Mouse (Mus musculus) neural tube, embryonic 11.5 days (tissue): ENCODE measurements at regions not wholly inside any gene's neighbourhood (a gene's known extent, or its start where the extent isn't known, plus 50 kb on each side); places are given as distances from the start of the nearest gene placed in this dataset.

Experiments used
- ATAC-seq: fragments of 200-750 bp; cut with Nextera tagmentation; 2 replicates; pipeline ENCODE4 v1.8.0; 2017; ENCODE audit warnings: moderate number of reproducible peaks, mild to moderate bottlenecking, moderate TSS enrichment, moderate library complexity; ENCODE audit not compliant: insufficient read depth, low FRiP score, low TSS enrichment
- DNase-seq: peaks from one replicate; pipeline ENCODE4 v3.0.0-alpha.2; 2015; ENCODE audit warnings: low spot score
- H3K27ac ChIP-seq: fragments of 300-500 bp; sonication (generic); 2 replicates; pipeline ENCODE4 v1.5.1; 2014; ENCODE audit warnings: low read depth, mild to moderate bottlenecking, low read length
- H3K27me3 ChIP-seq: fragments of 300-500 bp; sonication (generic); 2 replicates; pipeline ENCODE4 v1.6.1; 2014; ENCODE audit warnings: mild to moderate bottlenecking, low read length, mixed read lengths; ENCODE audit not compliant: control insufficient read depth, insufficient read depth
- H3K36me3 ChIP-seq: fragments of 300-500 bp; sonication (generic); 2 replicates; pipeline ENCODE4 v1.6.1; 2014; ENCODE audit warnings: mild to moderate bottlenecking, low read length, moderate library complexity, mixed read lengths; ENCODE audit not compliant: control insufficient read depth, insufficient read depth
- H3K4me1 ChIP-seq: fragments of 300-500 bp; sonication (generic); 2 replicates; pipeline ENCODE4 v1.6.1; 2014; ENCODE audit warnings: low read length, mixed read lengths; ENCODE audit not compliant: control insufficient read depth, insufficient read depth
- H3K4me2 ChIP-seq: fragments of 300-500 bp; sonication (generic); 2 replicates; pipeline ENCODE4 v1.6.1; 2014; ENCODE audit warnings: low read depth, mild to moderate bottlenecking, moderate library complexity
- H3K4me3 ChIP-seq: fragments of 300-500 bp; sonication (generic); 2 replicates; pipeline ENCODE4 v1.5.1; 2014; ENCODE audit warnings: low read depth, low read length
- H3K9ac ChIP-seq: fragments of 300-500 bp; sonication (generic); 2 replicates; pipeline ENCODE4 v1.6.1; 2014; ENCODE audit warnings: mild to moderate bottlenecking, low read length
- H3K9me3 ChIP-seq: fragments of 300-500 bp; sonication (generic); 2 replicates; pipeline ENCODE4 v1.6.1; 2016; ENCODE audit warnings: low read length; ENCODE audit not compliant: control insufficient read depth
- WGBS: fragments of 180-500 bp; shearing (Covaris S2); extraction: QIAGEN DNeasy Blood & Tissue Kit; methylation state at CpG from one replicate; pipeline ENCODE4 v1.1.7; 2014; 5-methylcytosine and 5-hydroxymethylcytosine counted together

DNA sequence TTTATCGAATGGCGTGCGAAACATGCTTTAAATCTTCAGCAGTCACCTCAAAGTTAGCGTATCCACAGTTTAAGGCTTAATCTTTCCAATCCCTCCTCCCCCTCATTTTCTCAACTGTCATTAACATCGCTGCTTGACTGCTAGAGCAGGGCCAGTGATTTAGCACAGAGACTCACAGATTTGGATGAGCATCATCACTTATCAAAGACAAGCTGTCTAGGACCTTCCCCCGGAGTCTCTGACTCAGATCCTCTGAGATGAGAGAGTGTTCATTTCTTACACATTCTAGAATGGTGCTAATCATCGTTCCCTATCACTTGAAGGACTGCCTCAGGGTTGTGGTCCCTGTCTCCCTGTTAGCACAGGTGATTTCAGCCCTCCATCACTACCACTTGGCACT is 112.1 kb upstream of the Tmem132c start:
- Histone ChIP-seq H3K4me3 (no peak overlapping the region), H3K4me1 (no peaks in the 10 kb centered on the region), H3K4me2 (no peak overlapping the region), H3K9me3 (0 out of 2 replicates have a peak, but pooled peaks cover 3% of the 10 kb centered on the region), H3K27ac (no peak overlapping the region), H3K27me3 (no peaks in the 10 kb centered on the region), H3K36me3 (no peaks in the 10 kb centered on the region), H3K9ac (no peak overlapping the region)
- DNase-seq = no peak
- no peak for ATAC-seq
- 80% methylated on average over 7 of the region's 7 CpGs for WGBS

DNA sequence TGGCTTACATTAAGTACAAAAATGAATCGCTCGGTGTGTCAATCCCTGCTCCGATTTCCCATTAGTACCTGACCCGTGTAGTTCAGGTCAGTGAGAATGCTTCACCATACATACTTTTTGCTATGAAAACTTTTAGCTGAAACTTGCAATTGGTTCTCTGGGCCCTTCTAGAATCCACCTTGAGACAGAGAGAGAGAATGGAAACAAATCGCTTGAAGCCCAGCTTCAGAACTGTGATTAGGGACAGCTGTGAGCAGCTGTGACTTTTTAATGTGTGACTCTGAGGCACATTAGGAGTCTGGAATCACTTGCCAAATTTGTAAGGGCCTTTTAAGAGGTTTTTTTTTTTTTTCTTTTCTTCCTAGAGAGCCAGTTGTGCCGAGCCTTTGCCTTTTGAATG is 107.2 kb upstream of the Tmem132c start:
- WGBS = 76% methylated on average over 6 of the region's 6 CpGs
- no peaks in the 10 kb centered on the region for H3K4me1 ChIP-seq
- no peak for ATAC-seq
- H3K4me3 ChIP-seq = no peak overlapping the region
- 0 out of 2 replicates have a peak, but pooled peaks cover 3% of the 10 kb centered on the region for H3K9me3 ChIP-seq
- no peak for DNase-seq
- no peaks in the 10 kb centered on the region for H3K36me3 ChIP-seq
- no peak overlapping the region for H3K4me2 ChIP-seq
- H3K27ac ChIP-seq = no peak overlapping the region
- no peak overlapping the region for H3K9ac ChIP-seq
- no peaks in the 10 kb centered on the region for H3K27me3 ChIP-seq

DNA sequence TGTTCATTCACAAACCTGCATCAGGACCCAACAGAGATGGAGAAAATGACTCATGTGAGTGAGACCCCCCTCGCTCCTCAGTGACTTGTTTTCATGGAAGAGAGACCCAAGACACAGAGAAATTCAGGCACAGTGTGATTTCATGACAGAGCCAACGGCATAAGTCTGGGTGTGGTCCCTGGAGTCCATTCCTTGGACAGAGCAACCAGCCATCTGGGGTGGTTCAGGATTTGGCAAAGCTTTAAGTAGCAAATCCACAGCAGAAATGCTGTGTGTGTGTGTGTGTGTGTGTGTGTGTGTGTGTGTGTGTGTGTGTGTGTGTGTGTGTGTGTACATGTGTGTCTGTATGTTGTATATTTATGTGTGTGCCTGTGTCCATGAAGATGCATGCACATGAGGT is 101.0 kb upstream of the Tmem132c start:
- DNase-seq (no peak), ATAC-seq (no peak)
- H3K9ac ChIP-seq = no peak overlapping the region
- no peak overlapping the region for H3K4me3 ChIP-seq
- no peaks in the 10 kb centered on the region for H3K4me1 ChIP-seq
- no peaks in the 10 kb centered on the region for H3K36me3 ChIP-seq
- H3K27me3 ChIP-seq = no peaks in the 10 kb centered on the region
- no peak overlapping the region for H3K4me2 ChIP-seq
- no peaks in the 10 kb centered on the region for H3K9me3 ChIP-seq
- 64% methylated on average over 2 of the region's 2 CpGs for WGBS
- no peak overlapping the region for H3K27ac ChIP-seq

DNA sequence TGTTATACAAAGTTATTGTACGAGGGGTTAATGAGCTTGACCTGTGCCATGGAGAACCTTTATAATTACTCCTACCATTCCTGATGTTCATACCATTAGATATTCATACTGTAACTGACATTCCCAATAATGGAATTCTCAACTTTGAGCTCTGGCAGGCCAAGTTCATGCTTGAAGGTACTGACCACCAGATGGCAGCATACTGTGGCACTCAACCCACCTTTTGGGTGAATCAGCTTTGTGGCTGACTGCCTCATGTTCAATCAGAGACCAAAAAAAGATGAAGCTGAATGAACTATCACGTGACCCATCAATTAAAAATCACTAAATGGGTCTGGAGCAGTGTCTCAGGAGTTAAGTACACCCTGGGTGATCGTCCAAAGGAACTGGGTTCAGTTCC is 81.3 kb upstream of the Tmem132c start:
- Histone ChIP-seq H3K9ac (no peak overlapping the region), H3K27me3 (no peaks in the 10 kb centered on the region), H3K9me3 (no peaks in the 10 kb centered on the region), H3K27ac (no peak overlapping the region), H3K4me1 (no peaks in the 10 kb centered on the region), H3K4me3 (no peak overlapping the region), H3K4me2 (no peak overlapping the region), H3K36me3 (no peaks in the 10 kb centered on the region)
- DNase-seq (peak; percentile 36), ATAC-seq (no peak)
- WGBS = 41% methylated on average over 3 of the region's 3 CpGs

DNA sequence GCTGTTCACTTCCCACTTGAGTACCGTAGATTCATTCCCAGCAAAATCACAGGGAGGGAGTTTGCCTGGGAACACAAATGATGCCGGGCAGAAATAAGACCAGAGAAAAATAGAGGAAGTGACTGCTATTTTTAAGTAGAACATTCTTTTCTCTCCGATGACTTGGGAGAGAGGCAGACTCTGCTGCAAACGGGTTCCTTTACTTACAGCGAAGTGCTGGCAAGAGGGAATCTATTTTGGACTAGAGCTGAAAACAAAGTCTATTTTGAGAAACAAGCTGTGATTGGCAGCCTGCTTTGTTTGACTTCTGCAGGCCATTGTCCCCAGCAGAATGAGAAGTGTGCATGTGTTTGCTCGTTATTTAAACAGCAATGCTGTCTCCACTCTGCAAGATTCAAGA is 78.2 kb upstream of the Tmem132c start:
- H3K4me3 ChIP-seq = no peak overlapping the region
- H3K9ac ChIP-seq = no peak overlapping the region
- no peaks in the 10 kb centered on the region for H3K36me3 ChIP-seq
- no peak for DNase-seq
- H3K9me3 ChIP-seq = no peaks in the 10 kb centered on the region
- H3K4me1 ChIP-seq = no peaks in the 10 kb centered on the region
- H3K27ac ChIP-seq = no peak overlapping the region
- 80% methylated on average over 6 of the region's 6 CpGs for WGBS
- H3K4me2 ChIP-seq = no peak overlapping the region
- no peak for ATAC-seq
- no peaks in the 10 kb centered on the region for H3K27me3 ChIP-seq

DNA sequence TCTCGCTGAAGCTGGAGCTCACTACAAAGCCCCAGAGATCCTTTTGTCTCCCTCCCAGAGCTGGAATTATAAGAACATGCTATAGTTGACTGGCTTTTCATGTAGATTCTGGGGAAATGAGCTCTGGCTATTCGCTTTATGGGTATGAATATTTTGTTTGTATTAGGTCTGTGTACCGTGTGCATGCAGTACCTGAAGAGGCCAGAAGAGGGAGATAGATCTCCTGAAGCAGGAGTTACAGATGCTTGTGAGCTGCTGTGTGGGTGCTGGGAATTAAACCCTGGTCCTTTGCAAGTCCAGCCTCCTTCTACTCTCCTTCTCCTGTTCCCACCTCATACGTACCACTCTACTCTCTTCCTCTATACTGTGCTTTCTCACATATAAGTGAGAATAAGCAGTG is 52.6 kb upstream of the Tmem132c start:
- Histone ChIP-seq H3K27ac (no peak overlapping the region), H3K4me2 (no peak overlapping the region), H3K9ac (no peak overlapping the region), H3K27me3 (no peaks in the 10 kb centered on the region), H3K4me1 (no peaks in the 10 kb centered on the region), H3K4me3 (no peak overlapping the region), H3K36me3 (no peaks in the 10 kb centered on the region), H3K9me3 (no peaks in the 10 kb centered on the region)
- no peak for ATAC-seq
- WGBS = 90% methylated on average over 4 of the region's 4 CpGs
- no peak for DNase-seq
